Mouse (Mus musculus) midbrain, embryonic 12.5 days (tissue): ENCODE measurements around the gene Sf3b5. TPM values are rescaled to one million over a fixed set of nuclear protein-coding genes. Genes with fewer than 3 reads are reported as not detected.

ENCODE experiments used
- polyA plus RNA-seq: library from polyadenylated mRNA; unstranded; fragments of >200 nt; fragmentation: Nextera tagmentation; extraction: Ambion mirVana; gene quantifications from 2 replicates; pipeline ENCODE4 v1.2.1, GENCODE M21; 2016

The Sf3b5 gene
- polyA plus RNA-seq, 1 experiment from 2014 or later = 30.3 TPM

Other genes with a start within 250 kb of the Sf3b5 start
- 37.3 and 41.2 TPM in 2 replicates for gene Utrn, start 136.0 kb upstream of the Sf3b5 start, polyA plus RNA-seq
- 1.4 and 1.7 TPM in 2 replicates for gene Stx11, start 41.0 kb upstream of the Sf3b5 start, polyA plus RNA-seq
- 77.2 and 98.5 TPM in 2 replicates for gene Plagl1, start 55.2 kb downstream of the Sf3b5 start, polyA plus RNA-seq
- gene Zc2hc1b, start 172.7 kb downstream of the Sf3b5 start, polyA plus RNA-seq = not detected in 2 replicates
- gene Ltv1, start 187.8 kb downstream of the Sf3b5 start, polyA plus RNA-seq = 55.0 and 57.0 TPM in 2 replicates